Mouse (Mus musculus): ENCODE measurements around the gene Alkbh2.

GRCm38 (mm10) chr5:114154765-114155164 is 26.7 kb upstream of the Alkbh2 start:
- TF ChIP-seq GATA1 (IDR thresholded peaks at IDR 0.05; ENCODE audit: borderline replicate concordance, low read length) (no peak), FLI1 (IDR thresholded peaks at IDR 0.05; ENCODE audit: low read length) (no peak)
